ENCODE assay signal across 12 mouse cellular contexts in the genomic region with DNA sequence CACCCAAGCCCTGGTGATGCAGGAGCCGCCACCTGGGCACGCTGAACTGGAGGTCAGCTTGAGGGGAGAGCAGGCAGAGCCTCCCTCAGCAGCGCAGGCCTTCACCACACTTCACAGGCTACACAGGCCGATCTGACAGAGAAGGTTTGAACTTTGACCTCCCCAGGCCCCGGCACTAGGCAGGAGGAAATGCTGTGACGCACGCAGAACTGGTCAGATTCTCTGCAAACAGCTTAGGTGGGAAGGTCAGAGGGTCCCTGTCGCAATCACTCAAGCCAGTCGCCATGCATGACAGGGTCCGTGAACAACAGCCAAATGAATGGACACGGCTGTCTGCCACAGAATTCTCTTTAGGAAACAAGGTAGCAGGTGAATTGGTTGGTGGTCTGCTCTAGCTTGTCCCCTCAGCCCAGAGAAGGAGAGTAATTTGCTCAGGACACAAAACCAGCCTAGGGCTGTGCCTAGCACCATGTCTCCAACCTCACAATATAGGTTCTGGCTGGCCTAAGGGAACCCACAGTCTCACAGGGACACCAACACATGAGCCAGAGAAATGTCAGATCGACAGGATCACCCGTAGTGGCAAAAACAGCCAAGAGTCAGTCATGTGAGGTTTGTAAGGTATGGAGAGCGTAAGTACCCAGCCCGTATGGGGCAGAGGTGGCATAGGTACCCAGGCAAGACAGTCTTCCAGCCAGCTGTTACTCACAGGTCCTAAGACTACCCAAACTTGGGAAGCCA.
DNase-seq lines count a peak whose midpoint lies in the region; ATAC-seq and TF ChIP-seq lines count a peak whose summit lies in the region.
"Had no signal": no experiment of that assay in that cellular context is flagged by ENCODE, and none has a peak within 500 bp of the region (broad histone marks: within the 10 kb centered on the region; RNA-seq: fewer than 3 reads in every experiment).

No protein-coding gene starts in this region.

- no peak overlapping the region for H3K4me2 ChIP-seq in forebrain, postnatal 0 days (ENCODE audit: low read depth)
- H3K4me2 ChIP-seq: limb, embryonic 13.5 days had no signal

- peaks cover 32% of the 10 kb centered on the region for H3K4me1 ChIP-seq in forebrain, embryonic 10.5 days
- no peaks in the 10 kb centered on the region for H3K4me1 ChIP-seq in forebrain, postnatal 0 days (ENCODE audit: insufficient read depth)
- H3K4me1 ChIP-seq in brown adipose tissue, adult 24 weeks (ENCODE audit: control insufficient read depth, insufficient read depth, insufficient read length, low read length): peaks cover 51% of the 10 kb centered on the region
- peaks cover 47% of the 10 kb centered on the region for H3K4me1 ChIP-seq in liver, adult 2 months (ENCODE audit: control insufficient read depth, insufficient read depth, low read length)
- H3K4me1 ChIP-seq: limb, embryonic 13.5 days had no signal

- H3K27me3 ChIP-seq in forebrain, embryonic 10.5 days (ENCODE audit: poor library complexity, severe bottlenecking): no peaks in the 10 kb centered on the region
- H3K27me3 ChIP-seq in forebrain, postnatal 0 days (ENCODE audit: insufficient read depth, low read length): no peaks in the 10 kb centered on the region
- H3K27me3 ChIP-seq in liver, adult 2 months (ENCODE audit: control insufficient read depth, insufficient read depth, low read length): no peaks in the 10 kb centered on the region
- H3K27me3 ChIP-seq: limb, embryonic 13.5 days had no signal

- no peak for ATAC-seq in forebrain, postnatal 0 days
- ATAC-seq: hindbrain, postnatal 0 days had no signal

- no peak overlapping the region for H3K27ac ChIP-seq in forebrain, embryonic 10.5 days
- H3K27ac ChIP-seq in forebrain, postnatal 0 days (ENCODE audit: low read depth, low read length): no peak overlapping the region
- peak overlapping the region; percentile 54 for H3K27ac ChIP-seq in brown adipose tissue, adult 24 weeks (replicated peaks; ENCODE audit: low read depth, low read length)
- peak overlapping the region; percentile 88 for H3K27ac ChIP-seq in liver, adult 2 months (replicated peaks; ENCODE audit: insufficient read depth, low read depth, low read length)
- H3K27ac ChIP-seq: hindbrain, postnatal 0 days; limb, embryonic 13.5 days had no signal

- H3K79me2 ChIP-seq in liver, adult 2 months (ENCODE audit: control insufficient read depth, insufficient read depth, low read length): no peaks in the 10 kb centered on the region

- TF ChIP-seq POLR2A in liver, adult 2 months (IDR thresholded peaks at IDR 0.05; ENCODE audit: extremely low read depth, insufficient read depth, low read length): 0 out of 2 replicates have a peak, but pooled peaks have one; percentile 18

- peak; percentile 22 for DNase-seq in forebrain, embryonic 10.5 days (ENCODE audit: extremely low spot score, low spot score)
- no peak for DNase-seq in forebrain, postnatal 0 days
- peak; percentile 77 to 81 for DNase-seq in kidney, adult 8-10 months
- DNase-seq in liver, adult 2 months (ENCODE audit: extremely low read depth, low read depth, low spot score): peak; percentile 92
- no peak for DNase-seq in thymus, postnatal 0 days (ENCODE audit: low spot score)
- no peak for DNase-seq in ovary, postnatal 36 days (ENCODE audit: low spot score)
- DNase-seq in c-Kit-positive CD71-positive TER-119-positive erythroid progenitor cells, embryonic 14.5 days (ENCODE audit: low spot score): no peak
- DNase-seq: cerebellum, postnatal 14 days; thymus, adult 2 months had no signal

- H3K9ac ChIP-seq in forebrain, postnatal 0 days: no peak overlapping the region
- peak overlapping the region; percentile 72 for H3K9ac ChIP-seq in liver, adult 2 months (ENCODE audit: low read depth, low read length)
- H3K9ac ChIP-seq: limb, embryonic 13.5 days had no signal

- TF ChIP-seq CTCF in forebrain, postnatal 0 days (IDR thresholded peaks at IDR 0.05; ENCODE audit: low read depth): no peak
- no peak for TF ChIP-seq CTCF in liver, adult 2 months (IDR thresholded peaks at IDR 0.05; ENCODE audit: low read depth, low read length)

- peaks cover 17% of the 10 kb centered on the region for H3K36me3 ChIP-seq in forebrain, embryonic 10.5 days (replicated peaks)
- H3K36me3 ChIP-seq in forebrain, postnatal 0 days (ENCODE audit: insufficient read depth): no peaks in the 10 kb centered on the region
- peaks cover 18% of the 10 kb centered on the region; the same call in 1 of the 2 replicates for H3K36me3 ChIP-seq in liver, adult 2 months (ENCODE audit: control insufficient read depth, insufficient read depth, low read length)

- H3K4me3 ChIP-seq in forebrain, embryonic 10.5 days: no peak overlapping the region
- no peak overlapping the region for H3K4me3 ChIP-seq in forebrain, postnatal 0 days (ENCODE audit: low read depth, low read length)
- no peak overlapping the region for H3K4me3 ChIP-seq in brown adipose tissue, adult 24 weeks (ENCODE audit: insufficient read depth, low read depth, low read length)
- peak overlapping the region; percentile 46; the same call in 1 of the 2 replicates for H3K4me3 ChIP-seq in liver, adult 2 months (ENCODE audit: insufficient read depth, low read depth, low read length)
- H3K4me3 ChIP-seq: limb, embryonic 13.5 days had no signal

- H3K9me3 ChIP-seq in forebrain, embryonic 10.5 days: no peaks in the 10 kb centered on the region
- H3K9me3 ChIP-seq in forebrain, postnatal 0 days (ENCODE audit: low read length): no peaks in the 10 kb centered on the region
- H3K9me3 ChIP-seq: limb, embryonic 13.5 days had no signal

- 65% methylated on average over 15 of the region's 15 CpGs for WGBS in forebrain, embryonic 10.5 days
- 75% methylated on average over 15 of the region's 15 CpGs for WGBS in forebrain, postnatal 0 days
- 30% methylated on average over 15 of the region's 15 CpGs for WGBS in liver, adult 2 months

Comparison
In these comparisons a context has a peak if more than half of its experiments do, and no peak if none do; other contexts are left out.
1. DNase-seq: peak in forebrain, embryonic 10.5 days (single experiment), kidney, adult 8-10 months (2 of 2) and liver, adult 2 months (single experiment); none in forebrain, postnatal 0 days (single experiment), thymus, postnatal 0 days (single experiment), ovary, postnatal 36 days (single experiment) and c-Kit-positive CD71-positive TER-119-positive erythroid progenitor cells, embryonic 14.5 days (single experiment).
2. H3K27ac ChIP-seq: peak in brown adipose tissue, adult 24 weeks (single experiment) and liver, adult 2 months (single experiment); none in forebrain, embryonic 10.5 days (single experiment) and forebrain, postnatal 0 days (single experiment).